Mouse (Mus musculus) MEL (cell line): Measurements from ENCODE around the gene Dph1.
A peak's percentile ranks its signal among the peaks of the same experiment; 100 is the strongest.

ENCODE experiments used
- CHD1 ChIP-seq: IDR thresholded peaks from 2 replicates; pipeline ENCODE4 v1.6.1; 2012; ENCODE audit warnings: low read depth, mild to moderate bottlenecking, inconsistent platforms, low read length, improper control_type of control experiment
- CTCF ChIP-seq, 3 experiments: IDR thresholded peaks in 2 of 3; conservative IDR thresholded peaks in 1 of 3; 2 replicates each; pipeline ENCODE4 v1.5.1; 2011 to 2012; ENCODE audit warnings: low read length in 3 of 3, low read depth in 2 of 3, mild to moderate bottlenecking in 2 of 3, improper control_type of control experiment in 1 of 3, inconsistent platforms in 1 of 3, mixed read lengths in 1 of 3, moderate library complexity in 1 of 3; ENCODE audit not compliant: control insufficient read depth in 1 of 3, insufficient read depth in 1 of 3, poor library complexity in 1 of 3, severe bottlenecking in 1 of 3
- EP300 ChIP-seq, 2 experiments: IDR thresholded peaks; 2 replicates each; pipeline ENCODE4 v1.6.1; 2011; ENCODE audit warnings: improper control_type of control experiment in 2 of 2, low read length in 2 of 2, low read depth in 1 of 2, mild to moderate bottlenecking in 1 of 2
- GABPA ChIP-seq: IDR thresholded peaks from 2 replicates; pipeline ENCODE4 v1.6.1; 2012; ENCODE audit warnings: low read depth, mild to moderate bottlenecking, inconsistent platforms, low read length, improper control_type of control experiment, moderate library complexity
- JUND ChIP-seq: IDR thresholded peaks from 2 replicates; pipeline ENCODE4 v1.6.1; 2011; ENCODE audit warnings: low read depth, mild to moderate bottlenecking, improper control_type of control experiment, low read length
- POLR2A ChIP-seq, 2 experiments: IDR thresholded peaks; 2 replicates each; pipeline ENCODE4 v1.6.1; 2011 to 2012; ENCODE audit warnings: low read length in 2 of 2, mild to moderate bottlenecking in 2 of 2, control low read depth in 1 of 2, improper control_type of control experiment in 1 of 2, low read depth in 1 of 2, moderate library complexity in 1 of 2; ENCODE audit not compliant: control insufficient read depth in 1 of 2, insufficient read depth in 1 of 2, poor library complexity in 1 of 2

DNA sequence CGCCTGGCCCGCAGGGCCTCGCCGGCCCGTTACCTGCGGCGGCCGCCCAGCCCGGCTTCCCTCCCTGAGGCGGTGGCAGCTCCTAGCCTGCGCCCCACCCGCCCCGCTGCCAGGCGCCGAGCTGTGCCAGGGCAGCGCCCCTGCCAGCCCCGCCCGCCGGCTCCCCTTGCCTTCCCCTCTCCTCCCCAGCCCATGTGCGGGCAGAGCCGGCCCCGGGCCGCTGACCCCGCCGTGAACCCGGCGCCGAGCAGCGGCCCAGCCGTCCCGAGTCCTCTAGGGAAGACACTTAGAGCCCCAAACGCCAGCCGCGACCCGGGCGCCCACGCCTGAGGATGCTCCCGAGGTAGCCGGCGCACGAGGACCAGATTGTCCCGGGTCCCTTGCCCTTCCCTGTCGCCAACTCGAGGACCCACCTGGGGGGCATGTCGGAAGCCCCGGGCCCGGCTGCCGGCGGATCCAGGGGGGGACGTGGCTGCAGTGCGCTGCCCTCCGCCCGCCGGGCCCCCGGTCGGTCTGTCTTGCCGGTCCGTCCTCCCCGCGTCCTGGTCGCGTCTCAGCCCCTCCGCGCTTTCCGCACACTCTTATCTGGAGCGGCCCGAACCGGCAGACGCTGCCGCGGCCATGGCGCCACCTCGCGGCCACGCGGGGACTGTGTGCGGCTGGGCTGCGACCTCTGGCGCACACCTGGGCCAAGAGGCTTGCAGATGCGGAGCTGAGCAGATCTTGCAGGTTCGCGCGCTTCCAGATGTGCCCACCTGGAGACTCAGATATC is 22.3 kb downstream of the Dph1 start:
- TF ChIP-seq CTCF (IDR thresholded peaks at IDR 0.05 in 2 of 3, conservative IDR thresholded peaks at IDR 0.05 in 1 of 3; ENCODE audit: control insufficient read depth in 1 of 3, insufficient read depth in 1 of 3, low read depth in 2 of 3, low read length in 3 of 3, poor library complexity in 1 of 3, severe bottlenecking in 1 of 3) (peak; percentile 73 to 100 (median 97); a peak in 5 of 6 replicates), JUND (no peak), EP300 (IDR thresholded peaks at IDR 0.05; ENCODE audit: low read depth in 1 of 2, low read length in 2 of 2) (peak in 1 of 2 experiments; percentile 56; a peak in 2 of 4 replicates), POLR2A (IDR thresholded peaks at IDR 0.05; ENCODE audit: control insufficient read depth in 1 of 2, insufficient read depth in 1 of 2, low read depth in 1 of 2, low read length in 2 of 2, poor library complexity in 1 of 2) (peak; percentile 53 to 74; a peak in 3 of 4 replicates), GABPA (no peak), CHD1 (0 out of 2 replicates have a peak, but pooled peaks have one; percentile 61)
